Mouse (Mus musculus) heart, embryonic 12.5 days (tissue): ENCODE results near the gene Anapc4. TPM values are rescaled to one million over a fixed set of nuclear protein-coding genes. Genes with fewer than 3 reads are reported as not detected.

Source experiments
- ATAC-seq: fragments of 200-750 bp; cut with Nextera tagmentation; 2 replicates; pipeline ENCODE4 v1.8.0; 2017; ENCODE audit warnings: moderate TSS enrichment, moderate library complexity; ENCODE audit not compliant: insufficient number of reproducible peaks, low FRiP score
- H3K27ac ChIP-seq: fragments of 300-500 bp; sonication (generic); 2 replicates; pipeline ENCODE4 v1.5.1; 2016; ENCODE audit warnings: mild to moderate bottlenecking, moderate library complexity; ENCODE audit not compliant: poor library complexity, severe bottlenecking
- H3K27me3 ChIP-seq: fragments of 300-500 bp; sonication (generic); replicated peaks from 2 replicates; pipeline ENCODE4 v1.6.1; 2016; ENCODE audit warnings: mild to moderate bottlenecking, moderate library complexity
- H3K36me3 ChIP-seq: fragments of 300-500 bp; sonication (generic); 2 replicates; pipeline ENCODE4 v1.6.1; 2016; ENCODE audit warnings: mild to moderate bottlenecking, moderate library complexity
- H3K4me1 ChIP-seq: fragments of 300-500 bp; sonication (generic); replicated peaks from 2 replicates; pipeline ENCODE4 v1.6.1; 2016; ENCODE audit warnings: mild to moderate bottlenecking
- H3K4me2 ChIP-seq: fragments of 300-500 bp; sonication (generic); 2 replicates; pipeline ENCODE4 v1.6.1; 2016; ENCODE audit warnings: mild to moderate bottlenecking, moderate library complexity
- H3K4me3 ChIP-seq: fragments of 300-500 bp; sonication (generic); 2 replicates; pipeline ENCODE4 v1.5.1; 2016; ENCODE audit warnings: mild to moderate bottlenecking
- H3K9ac ChIP-seq: fragments of 300-500 bp; sonication (generic); 2 replicates; pipeline ENCODE4 v1.6.1; 2016; ENCODE audit warnings: mild to moderate bottlenecking, moderate library complexity
- H3K9me3 ChIP-seq: fragments of 300-500 bp; sonication (generic); replicated peaks from 2 replicates; pipeline ENCODE4 v1.6.1; 2016; ENCODE audit warnings: mild to moderate bottlenecking, moderate library complexity
- WGBS: fragments of 180-500 bp; shearing (Covaris S2); methylation state at CpG from one replicate; pipeline ENCODE4 v1.1.7; 2016; 5-methylcytosine and 5-hydroxymethylcytosine counted together
- polyA plus RNA-seq: library from polyadenylated mRNA; unstranded; fragments of >200 nt; fragmentation: Nextera tagmentation; extraction: Ambion mirVana; gene quantifications from 2 replicates; pipeline ENCODE4 v1.2.1, GENCODE M21; 2016

Anapc4 gene
- polyA plus RNA-seq, 1 experiment from 2014 or later = 80.9 TPM

GRCm38 (mm10) chr5:52813312-52813711, 20.5 kb upstream of the Anapc4 start:
- no peaks in the 10 kb centered on the region for H3K27me3 ChIP-seq
- ATAC-seq = no peak
- 85% methylated on average over 7 of the region's 7 CpGs for WGBS
- no peak overlapping the region for H3K4me3 ChIP-seq
- no peak overlapping the region for H3K4me2 ChIP-seq
- H3K4me1 ChIP-seq = no peaks in the 10 kb centered on the region
- no peaks in the 10 kb centered on the region for H3K9me3 ChIP-seq
- H3K9ac ChIP-seq = no peak overlapping the region
- no peak overlapping the region for H3K27ac ChIP-seq
- peaks cover 53% of the 10 kb centered on the region for H3K36me3 ChIP-seq

GRCm38 (mm10) chr5:52818676-52819075, 15.1 kb upstream of the Anapc4 start:
- Histone ChIP-seq H3K36me3 (peaks cover 48% of the 10 kb centered on the region), H3K9me3 (no peaks in the 10 kb centered on the region), H3K27me3 (no peaks in the 10 kb centered on the region), H3K27ac (no peak overlapping the region), H3K4me1 (no peaks in the 10 kb centered on the region), H3K9ac (no peak overlapping the region), H3K4me3 (no peak overlapping the region), H3K4me2 (no peak overlapping the region)
- ATAC-seq = no peak
- WGBS = 89% methylated on average over 7 of the region's 7 CpGs

GRCm38 (mm10) chr5:52821691-52822090, 12.1 kb upstream of the Anapc4 start:
- Histone ChIP-seq H3K4me1 (no peaks in the 10 kb centered on the region), H3K9me3 (no peaks in the 10 kb centered on the region), H3K4me2 (no peak overlapping the region), H3K4me3 (no peak overlapping the region), H3K27ac (no peak overlapping the region), H3K36me3 (peaks cover 42% of the 10 kb centered on the region), H3K9ac (no peak overlapping the region), H3K27me3 (no peaks in the 10 kb centered on the region)
- WGBS = 55% methylated on average over 3 of the region's 3 CpGs
- no peak for ATAC-seq

- H3K27ac ChIP-seq = no peak overlapping the region
- H3K27me3 ChIP-seq = no peaks in the 10 kb centered on the region
- ATAC-seq = no peak
- no peaks in the 10 kb centered on the region for H3K9me3 ChIP-seq
- no peak overlapping the region for H3K4me3 ChIP-seq
- no peak overlapping the region for H3K9ac ChIP-seq
- H3K4me1 ChIP-seq = peaks cover 3% of the 10 kb centered on the region
- H3K36me3 ChIP-seq = peaks cover 13% of the 10 kb centered on the region
- no peak overlapping the region for H3K4me2 ChIP-seq
- 82% methylated on average over 4 of the region's 4 CpGs for WGBS
These were observed 5.9 kb upstream of the Anapc4 start for GRCm38 (mm10) chr5:52827923-52828322.

GRCm38 (mm10) chr5:52833005-52833404, 807 bp upstream of the Anapc4 start:
- no peaks in the 10 kb centered on the region for H3K9me3 ChIP-seq
- 0 out of 2 replicates have a peak overlapping the region, but pooled peaks have one; percentile 80 for H3K4me3 ChIP-seq
- ATAC-seq = no peak
- peak overlapping the region; percentile 81; the same call in 1 of the 2 replicates for H3K4me2 ChIP-seq
- peak overlapping the region; percentile 73 for H3K27ac ChIP-seq
- 0 out of 2 replicates have a peak overlapping the region, but pooled peaks have one; percentile 5 for H3K9ac ChIP-seq
- peaks cover 17% of the 10 kb centered on the region for H3K36me3 ChIP-seq
- peaks cover 18% of the 10 kb centered on the region for H3K4me1 ChIP-seq
- H3K27me3 ChIP-seq = no peaks in the 10 kb centered on the region

- Histone ChIP-seq H3K27ac (peak overlapping the region; percentile 90), H3K27me3 (no peaks in the 10 kb centered on the region), H3K9me3 (no peaks in the 10 kb centered on the region), H3K36me3 (peaks cover 30% of the 10 kb centered on the region), H3K4me3 (peak overlapping the region; percentile 80), H3K9ac (peak overlapping the region; percentile 94), H3K4me1 (peaks cover 18% of the 10 kb centered on the region), H3K4me2 (peak overlapping the region; percentile 81)
- WGBS = 8% methylated on average over 8 of the region's 8 CpGs
- no peak; the same call in 1 of the 2 replicates for ATAC-seq
These were observed 574 bp downstream of the Anapc4 start for GRCm38 (mm10) chr5:52834386-52834785.

- WGBS = 97% methylated on average over 7 of the region's 7 CpGs
- Histone ChIP-seq H3K36me3 (peaks cover 61% of the 10 kb centered on the region), H3K27ac (no peak overlapping the region), H3K4me1 (no peaks in the 10 kb centered on the region), H3K4me2 (no peak overlapping the region), H3K4me3 (no peak overlapping the region), H3K9me3 (no peaks in the 10 kb centered on the region), H3K27me3 (no peaks in the 10 kb centered on the region), H3K9ac (no peak overlapping the region)
- no peak for ATAC-seq
These were observed 10.5 kb downstream of the Anapc4 start for GRCm38 (mm10) chr5:52844319-52844718.

- Histone ChIP-seq H3K4me2 (no peak overlapping the region), H3K4me1 (no peaks in the 10 kb centered on the region), H3K9me3 (no peaks in the 10 kb centered on the region), H3K27ac (no peak overlapping the region), H3K36me3 (peaks cover 65% of the 10 kb centered on the region), H3K9ac (no peak overlapping the region), H3K4me3 (no peak overlapping the region), H3K27me3 (no peaks in the 10 kb centered on the region)
- 92% methylated on average over 5 of the region's 5 CpGs for WGBS
- ATAC-seq = no peak
These were observed 21.9 kb downstream of the Anapc4 start for GRCm38 (mm10) chr5:52855727-52856126.

GRCm38 (mm10) chr5:52864446-52864845, 30.6 kb downstream of the Anapc4 start:
- peaks cover 85% of the 10 kb centered on the region for H3K36me3 ChIP-seq
- no peaks in the 10 kb centered on the region for H3K4me1 ChIP-seq
- H3K9me3 ChIP-seq = no peaks in the 10 kb centered on the region; the same call in 1 of the 2 replicates
- no peaks in the 10 kb centered on the region for H3K27me3 ChIP-seq
- no peak overlapping the region for H3K27ac ChIP-seq
- no peak overlapping the region for H3K4me2 ChIP-seq
- WGBS = 87% methylated on average over 8 of the region's 8 CpGs
- ATAC-seq = no peak
- no peak overlapping the region for H3K4me3 ChIP-seq
- no peak overlapping the region for H3K9ac ChIP-seq

GRCm38 (mm10) chr5:52865825-52866224, 32.0 kb downstream of the Anapc4 start:
- H3K4me2 ChIP-seq = no peak overlapping the region
- H3K4me1 ChIP-seq = no peaks in the 10 kb centered on the region
- H3K27ac ChIP-seq = 0 out of 2 replicates have a peak overlapping the region, but pooled peaks have one; percentile 1
- H3K9me3 ChIP-seq = no peaks in the 10 kb centered on the region; the same call in 1 of the 2 replicates
- peaks cover 74% of the 10 kb centered on the region for H3K36me3 ChIP-seq
- H3K9ac ChIP-seq = no peak overlapping the region
- no peaks in the 10 kb centered on the region for H3K27me3 ChIP-seq
- 72% methylated on average over 9 of the region's 9 CpGs for WGBS
- ATAC-seq = no peak
- no peak overlapping the region for H3K4me3 ChIP-seq

GRCm38 (mm10) chr5:52866361-52867155, 32.7 kb downstream of the Anapc4 start:
- WGBS = 87% methylated on average over 18 of the region's 18 CpGs
- Histone ChIP-seq H3K27me3 (no peaks in the 10 kb centered on the region), H3K27ac (no peak overlapping the region), H3K4me3 (no peak overlapping the region), H3K36me3 (peaks cover 67% of the 10 kb centered on the region), H3K4me2 (no peak overlapping the region), H3K4me1 (0 out of 2 replicates have a peak, but pooled peaks cover 3% of the 10 kb centered on the region), H3K9ac (no peak overlapping the region), H3K9me3 (no peaks in the 10 kb centered on the region; the same call in 1 of the 2 replicates)
- ATAC-seq = no peak
